Mouse (Mus musculus): Measurements from ENCODE around the gene Tmx2. TPM values are rescaled to one million over a fixed set of nuclear protein-coding genes. Genes with fewer than 3 reads are reported as not detected.

Gene Tmx2
- 47.0 and 48.6 TPM in 2 replicates for polyA plus RNA-seq (2015; fragmentation: Nextera tagmentation; extraction: Ambion mirVana)

GRCm38 (mm10) chr2:84679016-84679415 is at the start of gene Tmx2:
Gene Tmx2, minus strand, starts transcription at chr2:84679140.

GRCm38 (mm10) chr2:84727172-84727858 is 48.4 kb upstream of the Tmx2 start, which contains the start of gene Clp1:
Gene Clp1, minus strand, starts transcription at chr2:84727350.

GRCm38 (mm10) chr2:84714811-84715561 is 36.0 kb upstream of the Tmx2 start, which contains the start of gene Zdhhc5:
Gene Zdhhc5, minus strand, starts transcription at chr2:84715180.

GRCm38 (mm10) chr2:84677968-84678880 is 716 bp downstream of the Tmx2 start, which contains the start of the genes Gm28635 and Med19:
Gene Gm28635, minus strand, starts transcription at chr2:84678041.
Gene Med19, plus strand, starts transcription at chr2:84678402.

GRCm38 (mm10) chr2:84670569-84670933 is 8.4 kb downstream of the Tmx2 start, which contains the start of gene Selenoh:
Gene Selenoh, minus strand, starts transcription at chr2:84670770.

GRCm38 (mm10) chr2:84658806-84659205 is 20.1 kb downstream of the Tmx2 start, which contains the start of gene Btbd18:
Gene Btbd18, plus strand, starts transcription at chr2:84659079.

GRCm38 (mm10) chr2:84650464-84651195 is 28.3 kb downstream of the Tmx2 start, which contains the start of gene Ctnnd1:
Gene Ctnnd1, minus strand, starts transcription at chr2:84650765.

Other genes with a start within 250 kb of the Tmx2 start
- gene Tfpi, start 202.4 kb downstream of the Tmx2 start, polyA plus RNA-seq (2015; fragmentation: Nextera tagmentation; extraction: Ambion mirVana) = 34.7 and 42.9 TPM in 2 replicates
- 9.4 and 12.7 TPM in 2 replicates for gene Ctnnd1, start 28.4 kb downstream of the Tmx2 start, polyA plus RNA-seq (2015; fragmentation: Nextera tagmentation; extraction: Ambion mirVana)
- 0.04 and 0.06 TPM in 2 replicates for gene Btbd18, start 20.1 kb downstream of the Tmx2 start, polyA plus RNA-seq (2015; fragmentation: Nextera tagmentation; extraction: Ambion mirVana)
- gene Selenoh, start 8.4 kb downstream of the Tmx2 start, polyA plus RNA-seq (2015; fragmentation: Nextera tagmentation; extraction: Ambion mirVana) = 167 and 177 TPM in 2 replicates
- not detected in 2 replicates for gene Gm28635, start 1.1 kb downstream of the Tmx2 start, polyA plus RNA-seq (2015; fragmentation: Nextera tagmentation; extraction: Ambion mirVana)
- 20.1 and 22.6 TPM in 2 replicates for gene Med19, start 738 bp downstream of the Tmx2 start, polyA plus RNA-seq (2015; fragmentation: Nextera tagmentation; extraction: Ambion mirVana)
- 14.4 and 16.0 TPM in 2 replicates for gene Zdhhc5, start 36.0 kb upstream of the Tmx2 start, polyA plus RNA-seq (2015; fragmentation: Nextera tagmentation; extraction: Ambion mirVana)
- gene Clp1, start 48.2 kb upstream of the Tmx2 start, polyA plus RNA-seq (2015; fragmentation: Nextera tagmentation; extraction: Ambion mirVana) = 44.8 and 53.2 TPM in 2 replicates
- 43.9 and 44.8 TPM in 2 replicates for gene Ypel4, start 54.9 kb upstream of the Tmx2 start, polyA plus RNA-seq (2015; fragmentation: Nextera tagmentation; extraction: Ambion mirVana)
- 3.4 and 3.5 TPM in 2 replicates for gene Gm19426, start 64.5 kb upstream of the Tmx2 start, polyA plus RNA-seq (2015; fragmentation: Nextera tagmentation; extraction: Ambion mirVana)
- 57.2 and 70.1 TPM in 2 replicates for gene Serping1, start 96.3 kb upstream of the Tmx2 start, polyA plus RNA-seq (2015; fragmentation: Nextera tagmentation; extraction: Ambion mirVana)
- gene Ube2l6, start 119.7 kb upstream of the Tmx2 start, polyA plus RNA-seq (2015; fragmentation: Nextera tagmentation; extraction: Ambion mirVana) = 407 and 411 TPM in 2 replicates
- 0.11 and 0.15 TPM in 2 replicates for gene Smtnl1, start 143.5 kb upstream of the Tmx2 start, polyA plus RNA-seq (2015; fragmentation: Nextera tagmentation; extraction: Ambion mirVana)
- gene Timm10, start 147.9 kb upstream of the Tmx2 start, polyA plus RNA-seq (2015; fragmentation: Nextera tagmentation; extraction: Ambion mirVana) = 48.2 and 52.4 TPM in 2 replicates
- gene Slc43a1, start 159.7 kb upstream of the Tmx2 start, polyA plus RNA-seq (2015; fragmentation: Nextera tagmentation; extraction: Ambion mirVana) = 117 and 135 TPM in 2 replicates
- 0.16 and 0.49 TPM in 2 replicates for gene Rtn4rl2, start 207.6 kb upstream of the Tmx2 start, polyA plus RNA-seq (2015; fragmentation: Nextera tagmentation; extraction: Ambion mirVana)

All from spleen, postnatal 0 days (tissue).